Mouse (Mus musculus): ENCODE measurements at regions not wholly inside any gene's neighbourhood (a gene's known extent, or its start where the extent isn't known, plus 50 kb on each side); places are given as distances from the start of the nearest gene placed in this dataset.

GRCm38 (mm10) chr1:186034443-186034842, 82.7 kb downstream of the Lyplal1 start:
- ATAC-seq: no peak
- no peak for TF ChIP-seq CTCF (IDR thresholded peaks at IDR 0.05; ENCODE audit: low read depth)
- H3K4me3 ChIP-seq (ENCODE audit: low read depth, low read length): no peak overlapping the region
- H3K4me2 ChIP-seq (replicated peaks; ENCODE audit: low read depth): no peak overlapping the region
- H3K27me3 ChIP-seq (replicated peaks; ENCODE audit: control insufficient read depth, insufficient read depth, low read length): no peaks in the 10 kb centered on the region
- H3K27ac ChIP-seq (ENCODE audit: low read depth, low read length): no peak overlapping the region
- WGBS: 44% methylated on average over 2 of the region's 2 CpGs
- no peaks in the 10 kb centered on the region for H3K9me3 ChIP-seq (ENCODE audit: control insufficient read depth)
- no peaks in the 10 kb centered on the region for H3K4me1 ChIP-seq (replicated peaks; ENCODE audit: control insufficient read depth, insufficient read depth, low read length)
- H3K36me3 ChIP-seq (ENCODE audit: control insufficient read depth, insufficient read depth): no peaks in the 10 kb centered on the region
- no peak overlapping the region for H3K9ac ChIP-seq (ENCODE audit: low read depth, low read length)

Data from intestine, postnatal 0 days (tissue).